Mouse (Mus musculus): ENCODE results near the gene Abcg1. TPM values are rescaled to one million over a fixed set of nuclear protein-coding genes. Genes with fewer than 3 reads are reported as not detected.
A peak's percentile ranks its signal among the peaks of the same experiment; 100 is the strongest.

Gene Abcg1
- polyA plus RNA-seq, 1 experiment from 2014 or later: 9.6 TPM

DNA sequence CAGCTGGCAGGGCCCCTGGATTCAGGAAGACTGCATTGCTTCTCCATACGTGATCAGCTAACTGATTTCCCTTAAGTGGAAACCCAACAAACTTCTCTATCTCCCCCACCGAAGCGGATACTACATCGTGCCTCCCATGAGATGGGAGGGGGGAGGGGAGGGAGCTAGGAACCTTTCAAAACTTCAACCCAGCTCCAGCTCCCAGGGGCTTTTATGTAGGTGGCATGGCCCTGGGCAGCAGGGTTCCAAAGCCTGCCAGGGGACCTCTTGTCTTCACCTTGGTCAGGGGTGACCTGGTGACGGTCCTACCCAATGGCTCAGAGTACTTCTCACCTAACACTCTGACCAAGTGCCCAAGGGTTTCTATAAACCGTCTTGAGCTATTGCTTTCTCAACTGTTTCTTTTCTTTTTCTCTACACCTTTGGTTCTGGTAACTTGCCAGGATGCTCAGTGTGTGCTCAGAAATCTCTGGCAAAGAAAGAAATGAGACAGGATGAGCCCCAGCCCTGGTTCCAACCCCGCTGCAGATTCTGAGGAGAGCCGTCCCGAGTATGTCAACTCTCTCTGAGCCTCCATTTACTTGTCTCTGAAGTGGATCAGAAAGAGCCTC lies 71.3 kb downstream of the Abcg1 start:
- Histone ChIP-seq H3K27ac (ENCODE audit: low read depth) (no peak overlapping the region), H3K9me3 (ENCODE audit: low read depth, low read length) (no peaks in the 10 kb centered on the region), H3K36me3 (ENCODE audit: insufficient read depth) (no peaks in the 10 kb centered on the region), H3K9ac (no peak overlapping the region), H3K4me2 (no peak overlapping the region), H3K27me3 (ENCODE audit: insufficient read depth, low read length) (no peaks in the 10 kb centered on the region), H3K4me3 (ENCODE audit: low read depth, low read length) (no peak overlapping the region), H3K4me1 (ENCODE audit: insufficient read depth) (no peaks in the 10 kb centered on the region)
- WGBS: 69% methylated on average over 9 of the region's 9 CpGs
- no peak for ATAC-seq (ENCODE audit: insufficient read depth)
- no peak for DNase-seq
- TF ChIP-seq CTCF (IDR thresholded peaks at IDR 0.05; ENCODE audit: low read depth): no peak

DNA sequence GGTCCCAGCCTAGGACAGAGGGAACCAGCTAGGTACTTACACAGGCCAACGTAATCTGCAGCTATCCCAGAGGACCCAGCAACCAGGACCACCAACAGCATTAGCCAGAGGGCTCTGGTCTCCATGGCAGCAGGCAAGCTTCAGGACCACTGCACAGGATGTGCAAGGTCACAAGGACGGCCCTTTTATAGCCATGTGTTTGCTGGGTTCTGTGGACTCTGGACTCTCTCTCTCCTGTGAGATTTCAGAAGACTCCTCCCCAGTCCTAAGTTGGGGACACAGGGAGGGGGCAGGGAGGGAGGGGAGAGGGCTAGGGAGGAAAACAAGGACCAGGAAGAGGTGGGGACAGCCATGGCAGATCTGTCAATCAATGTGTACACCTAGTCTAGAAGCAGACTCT lies 72.0 kb downstream of the Abcg1 start, which contains the start of gene Tff3:
Tff3 (minus strand) TSS at position 195 of the 400 bp plus-strand sequence.
- H3K9me3 ChIP-seq (ENCODE audit: low read depth, low read length): no peaks in the 10 kb centered on the region
- H3K36me3 ChIP-seq (ENCODE audit: insufficient read depth): no peaks in the 10 kb centered on the region
- no peak for TF ChIP-seq CTCF (IDR thresholded peaks at IDR 0.05; ENCODE audit: low read depth)
- H3K27ac ChIP-seq (ENCODE audit: low read depth): no peak within 1 kb of the TSS
- no peaks in the 10 kb centered on the region for H3K4me1 ChIP-seq (ENCODE audit: insufficient read depth)
- ATAC-seq (ENCODE audit: insufficient read depth): no peak
- H3K4me2 ChIP-seq: no peak within 1 kb of the TSS
- DNase-seq: no peak
- 17% methylated on average over 2 of the region's 2 CpGs for WGBS
- no peak within 1 kb of the TSS for H3K9ac ChIP-seq
- no peaks in the 10 kb centered on the region for H3K27me3 ChIP-seq (ENCODE audit: insufficient read depth, low read length)
- H3K4me3 ChIP-seq (ENCODE audit: low read depth, low read length): no peak within 1 kb of the TSS

DNA sequence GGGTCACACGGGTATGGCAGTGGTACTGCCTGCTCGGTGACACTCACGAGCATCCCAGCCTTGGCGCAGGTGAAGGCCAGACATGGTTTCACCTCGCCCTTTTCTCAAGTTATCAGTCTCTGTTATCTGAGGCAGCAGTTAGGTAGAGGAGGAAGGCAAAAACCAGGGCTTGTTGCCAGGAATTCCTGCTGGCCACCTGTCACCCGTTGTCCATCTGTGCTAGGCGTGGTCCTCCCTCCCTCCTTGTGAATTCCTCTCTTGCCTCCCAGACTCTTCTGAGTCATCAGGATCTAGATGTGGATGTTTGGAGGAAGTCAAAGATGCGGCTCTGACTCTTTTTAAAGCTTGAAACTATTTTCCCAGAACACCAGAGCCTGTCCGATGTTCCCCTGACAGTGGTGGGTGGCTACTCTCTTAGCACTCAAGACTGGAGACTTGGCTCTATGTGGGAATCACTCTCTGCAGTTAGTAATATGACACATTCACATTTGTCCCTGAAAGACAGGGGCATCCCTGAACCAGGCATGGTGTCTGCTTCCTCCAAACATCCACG lies 73.9 kb downstream of the Abcg1 start:
- Histone ChIP-seq H3K9me3 (ENCODE audit: low read depth, low read length) (no peaks in the 10 kb centered on the region), H3K4me2 (no peak overlapping the region), H3K4me1 (ENCODE audit: insufficient read depth) (no peaks in the 10 kb centered on the region), H3K27ac (ENCODE audit: low read depth) (no peak overlapping the region), H3K27me3 (ENCODE audit: insufficient read depth, low read length) (no peaks in the 10 kb centered on the region), H3K9ac (no peak overlapping the region), H3K36me3 (ENCODE audit: insufficient read depth) (no peaks in the 10 kb centered on the region), H3K4me3 (ENCODE audit: low read depth, low read length) (no peak overlapping the region)
- TF ChIP-seq CTCF (IDR thresholded peaks at IDR 0.05; ENCODE audit: low read depth): no peak
- WGBS: 66% methylated on average over 10 of the region's 10 CpGs
- DNase-seq (no peak), ATAC-seq (ENCODE audit: insufficient read depth) (no peak)

DNA sequence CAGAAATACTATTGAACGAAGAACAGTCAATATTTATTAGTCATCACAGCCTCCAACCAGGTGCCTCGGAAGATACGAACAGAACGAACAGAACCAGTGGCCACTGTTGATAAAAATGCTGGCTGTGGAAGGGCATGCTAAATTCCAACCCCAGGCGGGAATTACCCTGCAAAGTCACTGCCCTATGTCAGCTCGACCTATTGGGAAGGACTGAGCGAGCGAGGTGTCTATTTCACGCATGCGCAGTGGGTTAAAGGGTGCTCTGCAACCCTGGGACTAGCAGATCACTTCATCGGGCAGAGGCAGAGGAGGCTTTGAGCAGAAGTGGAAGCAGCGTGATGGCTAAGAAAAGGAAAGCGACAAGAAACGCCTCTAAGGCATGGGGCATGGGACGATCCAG lies 76.3 kb downstream of the Abcg1 start:
- Histone ChIP-seq H3K27me3 (ENCODE audit: insufficient read depth, low read length) (no peaks in the 10 kb centered on the region), H3K9me3 (ENCODE audit: low read depth, low read length) (no peaks in the 10 kb centered on the region), H3K4me2 (no peak overlapping the region), H3K9ac (no peak overlapping the region), H3K36me3 (ENCODE audit: insufficient read depth) (no peaks in the 10 kb centered on the region), H3K4me3 (ENCODE audit: low read depth, low read length) (no peak overlapping the region), H3K4me1 (ENCODE audit: insufficient read depth) (no peaks in the 10 kb centered on the region), H3K27ac (ENCODE audit: low read depth) (no peak overlapping the region)
- WGBS: 57% methylated on average over 15 of the region's 15 CpGs
- DNase-seq: peak; percentile 36
- TF ChIP-seq CTCF (IDR thresholded peaks at IDR 0.05; ENCODE audit: low read depth): no peak
- no peak for ATAC-seq (ENCODE audit: insufficient read depth)

DNA sequence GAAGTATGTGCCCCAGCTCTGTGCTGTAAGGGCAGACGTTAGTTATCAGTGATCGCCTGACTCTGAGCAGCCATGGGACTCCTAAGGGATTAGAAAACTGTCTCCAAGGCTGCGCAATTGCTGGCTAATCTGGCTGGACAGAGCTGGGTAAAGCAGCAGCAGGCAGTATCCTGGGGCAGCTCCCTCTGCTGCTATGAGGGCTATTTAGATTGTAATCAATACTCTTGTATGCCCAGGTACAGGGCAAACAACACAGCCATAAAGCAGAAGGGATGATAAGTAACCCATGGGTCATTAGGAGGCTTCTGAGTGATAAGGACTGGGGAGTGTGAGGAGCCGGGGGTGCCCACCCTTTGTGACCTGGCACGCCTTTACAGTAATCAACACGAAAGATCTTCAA lies 77.4 kb downstream of the Abcg1 start:
- Histone ChIP-seq H3K27me3 (ENCODE audit: insufficient read depth, low read length) (no peaks in the 10 kb centered on the region), H3K4me2 (no peak overlapping the region), H3K36me3 (ENCODE audit: insufficient read depth) (no peaks in the 10 kb centered on the region), H3K9ac (no peak overlapping the region), H3K9me3 (ENCODE audit: low read depth, low read length) (no peaks in the 10 kb centered on the region), H3K4me3 (ENCODE audit: low read depth, low read length) (no peak overlapping the region), H3K27ac (ENCODE audit: low read depth) (no peak overlapping the region), H3K4me1 (ENCODE audit: insufficient read depth) (no peaks in the 10 kb centered on the region)
- DNase-seq (no peak), ATAC-seq (ENCODE audit: insufficient read depth) (no peak)
- 63% methylated on average over 6 of the region's 6 CpGs for WGBS
- TF ChIP-seq CTCF (IDR thresholded peaks at IDR 0.05; ENCODE audit: low read depth): no peak

DNA sequence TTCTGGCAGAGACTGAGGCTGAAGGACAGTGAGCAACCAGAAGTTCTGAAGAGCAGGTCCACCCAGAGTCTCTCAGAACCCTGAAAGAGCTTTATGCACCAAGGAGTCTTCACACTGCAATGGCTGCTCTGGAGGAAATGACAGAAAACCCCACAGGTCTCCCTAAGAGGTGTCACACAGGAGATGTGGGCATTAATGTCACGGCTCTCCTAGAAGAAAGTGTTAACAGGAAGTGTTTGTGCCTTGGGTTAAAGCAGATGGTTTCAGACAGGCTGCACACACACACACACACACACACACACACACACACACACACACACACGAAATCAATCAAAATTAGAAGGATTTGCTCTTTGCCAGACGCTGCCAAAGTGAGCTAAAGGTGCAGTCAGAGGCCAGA lies 78.8 kb downstream of the Abcg1 start:
- H3K27me3 ChIP-seq (ENCODE audit: insufficient read depth, low read length): no peaks in the 10 kb centered on the region
- no peak overlapping the region for H3K9ac ChIP-seq
- H3K4me3 ChIP-seq (ENCODE audit: low read depth, low read length): no peak overlapping the region
- no peaks in the 10 kb centered on the region for H3K9me3 ChIP-seq (ENCODE audit: low read depth, low read length)
- no peaks in the 10 kb centered on the region for H3K4me1 ChIP-seq (ENCODE audit: insufficient read depth)
- 34% methylated on average over 3 of the region's 3 CpGs for WGBS
- H3K4me2 ChIP-seq: no peak overlapping the region
- ATAC-seq (ENCODE audit: insufficient read depth) (no peak), DNase-seq (no peak)
- H3K27ac ChIP-seq (ENCODE audit: low read depth): no peak overlapping the region
- H3K36me3 ChIP-seq (ENCODE audit: insufficient read depth): no peaks in the 10 kb centered on the region
- TF ChIP-seq CTCF (IDR thresholded peaks at IDR 0.05; ENCODE audit: low read depth): no peak

DNA sequence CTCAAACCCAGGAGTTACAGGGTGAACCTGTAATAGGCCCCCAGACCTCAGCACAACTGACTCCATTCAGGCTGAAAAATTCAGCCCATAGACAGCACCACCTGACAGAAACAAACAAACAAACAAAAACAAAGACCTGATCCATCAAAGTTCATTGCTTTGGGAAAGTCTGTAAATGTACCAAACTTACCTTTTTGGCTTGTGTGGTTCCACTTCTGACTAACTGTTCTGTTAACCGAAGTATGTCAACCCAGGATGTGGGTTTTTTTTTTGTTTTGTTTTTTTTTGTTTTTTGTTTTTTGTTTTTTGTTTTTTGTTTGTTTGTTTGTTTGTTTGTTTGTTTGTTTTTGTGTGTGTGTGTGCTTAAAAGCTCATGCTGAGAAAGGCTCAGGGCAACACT lies 79.3 kb downstream of the Abcg1 start:
- no peak for DNase-seq
- Histone ChIP-seq H3K4me2 (no peak overlapping the region), H3K9me3 (ENCODE audit: low read depth, low read length) (no peaks in the 10 kb centered on the region), H3K4me3 (ENCODE audit: low read depth, low read length) (no peak overlapping the region), H3K4me1 (ENCODE audit: insufficient read depth) (no peaks in the 10 kb centered on the region), H3K36me3 (ENCODE audit: insufficient read depth) (no peaks in the 10 kb centered on the region), H3K27ac (ENCODE audit: low read depth) (no peak overlapping the region), H3K9ac (no peak overlapping the region), H3K27me3 (ENCODE audit: insufficient read depth, low read length) (no peaks in the 10 kb centered on the region)
- no peak for ATAC-seq (ENCODE audit: insufficient read depth)
- 89% methylated on average over 1 of the region's 1 CpGs for WGBS
- no peak for TF ChIP-seq CTCF (IDR thresholded peaks at IDR 0.05; ENCODE audit: low read depth)
